10 mouse cellular contexts compared by ENCODE assay signal in the genomic region with DNA sequence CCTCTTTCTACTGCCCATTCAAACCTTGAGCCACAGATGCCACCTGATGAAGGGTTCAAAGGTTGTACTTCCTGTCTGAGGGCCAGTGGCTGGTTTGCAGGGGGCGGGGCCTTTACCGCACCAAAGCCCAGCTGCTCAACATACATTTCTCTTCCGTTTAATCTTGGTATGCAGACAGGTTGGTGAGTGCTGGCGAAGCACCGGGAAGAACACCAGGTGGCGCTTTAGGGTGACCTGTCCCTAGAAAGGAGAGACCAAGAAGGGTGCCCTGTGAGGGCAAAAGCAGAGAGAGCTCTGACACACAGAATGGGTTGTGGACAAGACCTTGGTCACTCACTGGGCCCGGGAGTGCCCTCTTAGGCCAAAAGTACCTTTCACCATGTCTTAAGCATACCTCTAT. TPM values are rescaled to one million over a fixed set of nuclear protein-coding genes. Genes with fewer than 3 reads are reported as not detected.
DNase-seq lines count a peak whose midpoint lies in the region; ATAC-seq and TF ChIP-seq lines count a peak whose summit lies in the region.
"Had no signal": no experiment of that assay in that cellular context is flagged by ENCODE, and none has a peak within 500 bp of the region (broad histone marks: within the 10 kb centered on the region; RNA-seq: fewer than 3 reads in every experiment).

No protein-coding gene starts in this region.

- H3K9me3 ChIP-seq in midbrain, embryonic 10.5 days (replicated peaks): no peaks in the 10 kb centered on the region
- H3K9me3 ChIP-seq in midbrain, embryonic 16.5 days (replicated peaks; ENCODE audit: control insufficient read depth, low read length, poor library complexity, severe bottlenecking): no peaks in the 10 kb centered on the region
- H3K9me3 ChIP-seq in intestine, embryonic 15.5 days: no peaks in the 10 kb centered on the region
- no peaks in the 10 kb centered on the region for H3K9me3 ChIP-seq in lung, embryonic 16.5 days (ENCODE audit: control insufficient read depth, low read length)
- H3K9me3 ChIP-seq: embryonic facial prominence, embryonic 13.5 days; liver, embryonic 13.5 days had no signal

- H3K27me3 ChIP-seq in midbrain, embryonic 10.5 days (ENCODE audit: low read depth, poor library complexity, severe bottlenecking): no peaks in the 10 kb centered on the region
- H3K27me3 ChIP-seq in midbrain, embryonic 16.5 days (ENCODE audit: control insufficient read depth, insufficient read depth, low read depth, low read length): no peaks in the 10 kb centered on the region
- H3K27me3 ChIP-seq in intestine, embryonic 15.5 days (replicated peaks): no peaks in the 10 kb centered on the region
- H3K27me3 ChIP-seq in lung, embryonic 16.5 days (ENCODE audit: control insufficient read depth, insufficient read depth, low read depth, low read length): no peaks in the 10 kb centered on the region
- H3K27me3 ChIP-seq in thymus, adult 2 months (ENCODE audit: control insufficient read depth, insufficient read depth, low read length): no peaks in the 10 kb centered on the region
- H3K27me3 ChIP-seq: liver, embryonic 13.5 days had no signal

- DNase-seq in midbrain, embryonic 10.5 days (ENCODE audit: low spot score): peak; percentile 55
- peak; percentile 48 for DNase-seq in WW6 (ENCODE audit: low read depth, low spot score)
- peak; percentile 73 for DNase-seq in thymus, adult 2 months
- no peak for DNase-seq in left cerebral cortex, adult 9 months (ENCODE audit: low spot score in 2 of 2)
- DNase-seq: liver, embryonic 13.5 days had no signal

- H3K4me1 ChIP-seq in midbrain, embryonic 10.5 days: peaks cover 12% of the 10 kb centered on the region; the same call in 1 of the 2 replicates
- H3K4me1 ChIP-seq in midbrain, embryonic 16.5 days (ENCODE audit: control insufficient read depth, insufficient read depth, low read length): no peaks in the 10 kb centered on the region; the same call in 1 of the 2 replicates
- H3K4me1 ChIP-seq in intestine, embryonic 15.5 days (replicated peaks): no peaks in the 10 kb centered on the region
- no peaks in the 10 kb centered on the region for H3K4me1 ChIP-seq in lung, embryonic 16.5 days (replicated peaks; ENCODE audit: control insufficient read depth, insufficient read depth, low read length)
- H3K4me1 ChIP-seq in thymus, adult 2 months (replicated peaks; ENCODE audit: control insufficient read depth, insufficient read depth, low read length): no peaks in the 10 kb centered on the region
- H3K4me1 ChIP-seq: embryonic facial prominence, embryonic 13.5 days; liver, embryonic 13.5 days had no signal

- no peak overlapping the region for H3K9ac ChIP-seq in midbrain, embryonic 16.5 days (ENCODE audit: low read depth, low read length)
- H3K9ac ChIP-seq in intestine, embryonic 15.5 days: no peak overlapping the region
- H3K9ac ChIP-seq in lung, embryonic 16.5 days (ENCODE audit: low read length): no peak overlapping the region
- H3K9ac ChIP-seq: embryonic facial prominence, embryonic 13.5 days; liver, embryonic 13.5 days had no signal

- WGBS in midbrain, embryonic 10.5 days: 12% methylated on average over 7 of the region's 7 CpGs
- 11% methylated on average over 7 of the region's 7 CpGs for WGBS in midbrain, embryonic 16.5 days
- WGBS in intestine, embryonic 15.5 days: 5% methylated on average over 7 of the region's 7 CpGs
- 5% methylated on average over 7 of the region's 7 CpGs for WGBS in lung, embryonic 16.5 days
- 10% methylated on average over 7 of the region's 7 CpGs for WGBS in thymus, adult 2 months

- no peak overlapping the region for H3K4me3 ChIP-seq in midbrain, embryonic 10.5 days
- no peak overlapping the region for H3K4me3 ChIP-seq in midbrain, embryonic 16.5 days (ENCODE audit: low read depth, low read length)
- no peak overlapping the region for H3K4me3 ChIP-seq in intestine, embryonic 15.5 days (replicated peaks)
- no peak overlapping the region for H3K4me3 ChIP-seq in lung, embryonic 16.5 days (ENCODE audit: low read length)
- no peak overlapping the region for H3K4me3 ChIP-seq in thymus, adult 2 months (ENCODE audit: control insufficient read depth, insufficient read depth, low read length)
- H3K4me3 ChIP-seq: embryonic facial prominence, embryonic 13.5 days; liver, embryonic 13.5 days had no signal

- H3K36me3 ChIP-seq in midbrain, embryonic 10.5 days: no peaks in the 10 kb centered on the region
- no peaks in the 10 kb centered on the region for H3K36me3 ChIP-seq in midbrain, embryonic 16.5 days (ENCODE audit: control insufficient read depth, insufficient read depth, low read length)
- no peaks in the 10 kb centered on the region for H3K36me3 ChIP-seq in intestine, embryonic 15.5 days
- H3K36me3 ChIP-seq in lung, embryonic 16.5 days (ENCODE audit: control insufficient read depth, insufficient read depth, low read length): no peaks in the 10 kb centered on the region
- H3K36me3 ChIP-seq in thymus, adult 2 months (ENCODE audit: control insufficient read depth, insufficient read depth, low read length): no peaks in the 10 kb centered on the region
- H3K36me3 ChIP-seq: embryonic facial prominence, embryonic 13.5 days; liver, embryonic 13.5 days had no signal

- TF ChIP-seq CTCF in thymus, adult 2 months (IDR thresholded peaks at IDR 0.05; ENCODE audit: borderline replicate concordance, control insufficient read depth, extremely low read depth, insufficient read depth, low read length, poor library complexity): 0 out of 2 replicates have a peak, but pooled peaks have one; percentile 18

- no peak overlapping the region for H3K27ac ChIP-seq in midbrain, embryonic 10.5 days (replicated peaks)
- H3K27ac ChIP-seq in midbrain, embryonic 16.5 days (ENCODE audit: low read length): no peak overlapping the region
- no peak overlapping the region for H3K27ac ChIP-seq in intestine, embryonic 15.5 days
- H3K27ac ChIP-seq in lung, embryonic 16.5 days (ENCODE audit: low read length): no peak overlapping the region
- H3K27ac ChIP-seq in thymus, adult 2 months (ENCODE audit: control insufficient read depth, insufficient read depth, low read length): no peak overlapping the region
- H3K27ac ChIP-seq: embryonic facial prominence, embryonic 13.5 days; liver, embryonic 13.5 days had no signal

- H3K4me2 ChIP-seq in midbrain, embryonic 16.5 days (ENCODE audit: low read length): no peak overlapping the region
- H3K4me2 ChIP-seq in intestine, embryonic 15.5 days (replicated peaks): no peak overlapping the region
- no peak overlapping the region for H3K4me2 ChIP-seq in lung, embryonic 16.5 days (ENCODE audit: low read depth, low read length)
- H3K4me2 ChIP-seq: embryonic facial prominence, embryonic 13.5 days; liver, embryonic 13.5 days had no signal

- TF ChIP-seq POLR2A in thymus, adult 2 months (IDR thresholded peaks at IDR 0.05; ENCODE audit: control insufficient read depth, extremely low read depth, insufficient read depth, low read length, poor library complexity): no peak

- no peak for ATAC-seq in midbrain, embryonic 16.5 days
- ATAC-seq in common myeloid progenitor, adult 5-6 weeks (replicated peaks; ENCODE audit: low read depth, poor library complexity, severe bottlenecking): peak; percentile 78
- peak; percentile 53 for ATAC-seq in intestine, embryonic 15.5 days
- peak; percentile 28; the same call in 1 of the 2 replicates for ATAC-seq in lung, embryonic 16.5 days (ENCODE audit: low read depth)

RNA-seq across cellular contexts. Expression of a gene that starts 16.0 kb away (rescaled TPM):
- 0.62 and 0.70 TPM in 2 replicates for polyA plus RNA-seq in midbrain, embryonic 10.5 days (2016; fragmentation: Nextera tagmentation; extraction: Ambion mirVana)
- polyA plus RNA-seq in midbrain, embryonic 16.5 days (2015; fragmentation: Nextera tagmentation; extraction: Ambion mirVana): 0.25 and 0.30 TPM in 2 replicates
- not detected in 2 replicates for total RNA-seq in common myeloid progenitor, adult 5-6 weeks (2017)
- polyA plus RNA-seq in intestine, embryonic 15.5 days (2015; fragmentation: Nextera tagmentation; extraction: Ambion mirVana): 0.23 and 0.25 TPM in 2 replicates
- 0.30 and 0.41 TPM in 2 replicates for polyA plus RNA-seq in lung, embryonic 16.5 days (2015; fragmentation: Nextera tagmentation; extraction: Ambion mirVana)
- polyA plus RNA-seq in thymus, adult 2 months (2012; rRNA removed): not detected in 2 replicates
- polyA plus RNA-seq: liver, embryonic 13.5 days had no signal

RNA-seq across cellular contexts. Expression of a gene that starts 28.3 kb away (rescaled TPM):
- 1.8 and 2.1 TPM in 2 replicates for polyA plus RNA-seq in midbrain, embryonic 10.5 days (2016; fragmentation: Nextera tagmentation; extraction: Ambion mirVana)
- 4.7 and 5.4 TPM in 2 replicates for polyA plus RNA-seq in midbrain, embryonic 16.5 days (2015; fragmentation: Nextera tagmentation; extraction: Ambion mirVana)
- total RNA-seq in common myeloid progenitor, adult 5-6 weeks (2017): not detected in 2 replicates
- polyA plus RNA-seq in intestine, embryonic 15.5 days (2015; fragmentation: Nextera tagmentation; extraction: Ambion mirVana): 1.3 and 1.7 TPM in 2 replicates
- 6.6 and 8.3 TPM in 2 replicates for polyA plus RNA-seq in lung, embryonic 16.5 days (2015; fragmentation: Nextera tagmentation; extraction: Ambion mirVana)
- 1.1 and 2.0 TPM in 2 replicates for polyA plus RNA-seq in thymus, adult 2 months (2012; rRNA removed)

RNA-seq across cellular contexts. Expression of a gene that starts 48.8 kb away (rescaled TPM):
- 0.47 and 0.62 TPM in 2 replicates for polyA plus RNA-seq in midbrain, embryonic 10.5 days (2016; fragmentation: Nextera tagmentation; extraction: Ambion mirVana)
- 0.11 TPM in 1 of 2 replicates, not detected in the other for polyA plus RNA-seq in midbrain, embryonic 16.5 days (2015; fragmentation: Nextera tagmentation; extraction: Ambion mirVana)
- not detected in 2 replicates for total RNA-seq in common myeloid progenitor, adult 5-6 weeks (2017)
- polyA plus RNA-seq in intestine, embryonic 15.5 days (2015; fragmentation: Nextera tagmentation; extraction: Ambion mirVana): 1.5 and 2.6 TPM in 2 replicates
- polyA plus RNA-seq in lung, embryonic 16.5 days (2015; fragmentation: Nextera tagmentation; extraction: Ambion mirVana): not detected in 2 replicates
- 2.1 and 3.1 TPM in 2 replicates for polyA plus RNA-seq in thymus, adult 2 months (2012; rRNA removed)
- polyA plus RNA-seq: liver, embryonic 13.5 days had no signal

Comparison
In these comparisons a context has a peak if more than half of its experiments do, and no peak if none do; other contexts are left out.
1. DNase-seq: peak in midbrain, embryonic 10.5 days (single experiment), WW6 (single experiment) and thymus, adult 2 months (single experiment); none in left cerebral cortex, adult 9 months (0 of 2).